Mouse (Mus musculus) common myeloid progenitor, adult 5-6 weeks (primary cell): ENCODE measurements around the gene Htr6. TPM values are rescaled to one million over a fixed set of nuclear protein-coding genes. Genes with fewer than 3 reads are reported as not detected.
A peak's percentile ranks its signal among the peaks of the same experiment; 100 is the strongest.

ENCODE experiments used
- ATAC-seq: replicated peaks from 2 replicates; pipeline ENCODE4 v1.8.0; 2016; ENCODE audit warnings: low read depth, mild to moderate bottlenecking, moderate TSS enrichment, inconsistent platforms; ENCODE audit not compliant: poor library complexity, severe bottlenecking
- total RNA-seq: library from RNA; stranded (forward); fragments of 200-1000, 187-1606 nt; gene quantifications from 2 replicates; pipeline ENCODE4 v1.2.3, GENCODE M21; 2017

Htr6 gene
- total RNA-seq: not detected in 2 replicates

GRCm38 (mm10) chr4:139075041-139075711 lies at the start of gene Htr6:
Gene Htr6, minus strand, starts transcription at chr4:139075570.
- ATAC-seq: no peak

- ATAC-seq: no peak
These were observed 49.6 kb upstream of the Htr6 start for GRCm38 (mm10) chr4:139124940-139125339.

- no peak for ATAC-seq
These were observed 47.2 kb upstream of the Htr6 start for GRCm38 (mm10) chr4:139122557-139122956.

GRCm38 (mm10) chr4:139120998-139121397 lies 45.6 kb upstream of the Htr6 start:
- peak; percentile 43 for ATAC-seq

GRCm38 (mm10) chr4:139120281-139120814 lies 45.0 kb upstream of the Htr6 start:
- no peak for ATAC-seq

- ATAC-seq: peak; percentile 93
These were observed 41.1 kb upstream of the Htr6 start for GRCm38 (mm10) chr4:139116356-139117063.

GRCm38 (mm10) chr4:139115721-139116120 lies 40.4 kb upstream of the Htr6 start:
- no peak for ATAC-seq

GRCm38 (mm10) chr4:139112482-139112881 lies 37.1 kb upstream of the Htr6 start:
- ATAC-seq: no peak

GRCm38 (mm10) chr4:139111421-139111820 lies 36.1 kb upstream of the Htr6 start:
- no peak for ATAC-seq

- ATAC-seq: peak; percentile 57; the same call in 1 of the 2 replicates
These were observed 35.5 kb upstream of the Htr6 start for GRCm38 (mm10) chr4:139110858-139111257.

GRCm38 (mm10) chr4:139105453-139105852 lies 30.1 kb upstream of the Htr6 start:
- no peak for ATAC-seq

- ATAC-seq: no peak
These were observed 26.2 kb upstream of the Htr6 start for GRCm38 (mm10) chr4:139101546-139101945.

GRCm38 (mm10) chr4:139100326-139100725 lies 25.0 kb upstream of the Htr6 start:
- ATAC-seq: no peak

GRCm38 (mm10) chr4:139096201-139096600 lies 20.8 kb upstream of the Htr6 start:
- ATAC-seq: no peak

- ATAC-seq: no peak
These were observed 20.0 kb upstream of the Htr6 start for GRCm38 (mm10) chr4:139095406-139095805.

- ATAC-seq: no peak
These were observed 17.8 kb upstream of the Htr6 start for GRCm38 (mm10) chr4:139093196-139093530.

GRCm38 (mm10) chr4:139092356-139093195 lies 17.2 kb upstream of the Htr6 start, which contains the start of gene Nbl1:
Gene Nbl1, minus strand, starts transcription at chr4:139092993.
- ATAC-seq: no peak

- ATAC-seq: 0 out of 2 replicates have a peak, but pooled peaks have one; percentile 30
These were observed 16.3 kb upstream of the Htr6 start for GRCm38 (mm10) chr4:139091478-139092355.

- no peak for ATAC-seq
These were observed 15.7 kb upstream of the Htr6 start for GRCm38 (mm10) chr4:139091066-139091465.
